Mouse (Mus musculus) E14TG2a.4 (cell line): ENCODE results near the gene Atg7.

Source experiments
- H3K27me3 ChIP-seq: 2 replicates; pipeline ENCODE4 v1.6.1; 2014; ENCODE audit warnings: low read length, control low read depth; ENCODE audit not compliant: insufficient read depth
- H3K36me3 ChIP-seq: 2 replicates; pipeline ENCODE4 v1.6.1; 2014; ENCODE audit warnings: low read length, control low read depth; ENCODE audit not compliant: insufficient read depth
- H3K4me1 ChIP-seq: replicated peaks from 2 replicates; pipeline ENCODE4 v1.6.1; 2014; ENCODE audit warnings: low read depth, low read length, control low read depth
- H3K4me3 ChIP-seq: replicated peaks from 2 replicates; pipeline ENCODE4 v1.5.1; 2014; ENCODE audit warnings: mild to moderate bottlenecking, low read length
- H3K9me3 ChIP-seq: 2 replicates; pipeline ENCODE4 v1.6.1; 2014; ENCODE audit warnings: low read length, control low read depth
- CTCF ChIP-seq: conservative IDR thresholded peaks from 2 replicates; pipeline ENCODE4 v1.5.1; 2014; ENCODE audit warnings: low read length
- NANOG ChIP-seq: IDR thresholded peaks from 2 replicates; pipeline ENCODE4 v1.6.1; 2014; ENCODE audit warnings: borderline replicate concordance, low read length, mixed read lengths
- POU5F1 ChIP-seq: IDR thresholded peaks from 2 replicates; pipeline ENCODE4 v1.6.1; 2014; ENCODE audit warnings: low read length, borderline replicate concordance

Atg7 gene

DNA sequence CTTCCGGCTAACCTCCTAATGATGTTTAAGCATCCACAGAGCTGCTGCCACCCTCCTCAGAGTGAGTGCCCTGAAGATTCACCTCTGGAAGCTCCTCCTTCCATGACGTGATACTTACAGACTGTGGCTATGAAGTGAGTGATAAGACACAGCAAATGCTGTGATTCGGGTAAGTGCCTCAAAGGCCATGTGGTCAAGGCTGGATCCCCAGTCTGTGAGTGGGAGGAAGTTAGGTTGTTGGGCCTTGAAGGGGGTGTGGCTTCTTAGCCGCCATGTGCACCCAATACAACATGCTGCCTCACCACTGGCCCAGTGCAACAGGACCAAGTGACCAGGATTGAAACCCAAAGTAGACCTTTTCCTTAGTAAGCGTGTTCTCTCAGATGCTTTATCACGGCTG lies 261.3 kb downstream of the Atg7 start:
- Histone ChIP-seq H3K9me3 (no peaks in the 10 kb centered on the region), H3K27me3 (0 out of 2 replicates have a peak, but pooled peaks cover 3% of the 10 kb centered on the region), H3K4me3 (no peak overlapping the region), H3K4me1 (peaks cover 25% of the 10 kb centered on the region), H3K36me3 (no peaks in the 10 kb centered on the region)
- TF ChIP-seq NANOG = no peak
- no peak for TF ChIP-seq POU5F1
- no peak for TF ChIP-seq CTCF

DNA sequence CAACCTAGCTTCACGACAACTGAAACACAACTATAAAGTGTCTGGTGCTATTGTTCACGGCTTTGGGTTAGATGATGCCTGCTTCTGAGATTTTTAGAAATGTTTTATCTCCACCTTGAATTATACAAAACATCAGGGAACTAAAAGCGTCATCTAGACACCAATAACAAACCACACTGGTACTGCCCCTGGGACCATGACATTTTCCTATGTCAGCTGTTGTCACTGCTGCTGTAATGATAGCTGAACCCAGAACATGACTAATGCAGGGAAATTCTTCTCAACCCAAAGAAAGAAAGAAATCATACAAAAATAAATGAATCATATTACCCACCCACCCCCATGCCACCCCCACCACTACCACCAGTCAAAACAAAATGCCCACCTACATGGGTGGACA lies 261.9 kb downstream of the Atg7 start:
- Histone ChIP-seq H3K4me1 (peaks cover 19% of the 10 kb centered on the region), H3K36me3 (no peaks in the 10 kb centered on the region), H3K9me3 (no peaks in the 10 kb centered on the region), H3K27me3 (0 out of 2 replicates have a peak, but pooled peaks cover 3% of the 10 kb centered on the region), H3K4me3 (no peak overlapping the region)
- TF ChIP-seq CTCF = no peak

DNA sequence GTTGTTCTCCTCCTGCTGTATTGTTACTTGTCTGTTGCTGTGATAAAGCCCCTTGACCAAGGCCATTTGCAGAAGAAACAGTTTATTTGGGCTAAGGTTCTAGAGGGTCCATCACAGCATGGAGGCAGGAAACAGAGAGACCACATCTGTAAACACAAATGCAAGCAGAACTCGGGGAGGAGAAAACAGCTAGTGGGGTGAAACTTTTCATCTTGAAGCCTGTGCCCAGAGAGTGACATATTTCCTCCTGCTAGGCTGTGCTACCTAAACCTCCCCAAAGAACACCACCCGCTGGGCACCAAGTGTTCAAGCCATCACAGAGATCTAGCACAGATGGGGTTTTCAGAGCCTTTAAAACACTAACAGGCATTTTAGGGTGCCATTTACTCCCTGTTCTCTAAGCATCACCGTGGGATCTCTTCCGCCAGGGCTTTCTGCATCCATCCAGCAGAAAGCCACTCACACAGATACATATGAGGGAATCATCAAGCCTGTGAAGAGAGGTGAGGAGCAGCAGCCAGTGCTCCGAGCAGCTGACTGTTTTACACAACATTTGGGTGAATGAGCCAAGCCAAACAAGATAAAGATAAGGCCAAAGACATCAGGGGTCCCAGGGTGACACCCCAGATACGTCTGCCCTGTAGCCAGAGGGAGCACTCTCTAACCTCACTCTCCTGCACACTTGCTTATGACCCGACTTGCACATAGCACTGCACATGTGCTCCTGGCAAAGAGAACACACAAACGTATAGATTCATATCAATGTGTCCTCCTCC lies 262.5 kb downstream of the Atg7 start:
- Histone ChIP-seq H3K36me3 (no peaks in the 10 kb centered on the region), H3K4me1 (peaks cover 13% of the 10 kb centered on the region), H3K27me3 (0 out of 2 replicates have a peak, but pooled peaks cover 3% of the 10 kb centered on the region), H3K4me3 (no peak overlapping the region), H3K9me3 (no peaks in the 10 kb centered on the region)
- TF ChIP-seq NANOG (no peak), CTCF (no peak), POU5F1 (no peak)

DNA sequence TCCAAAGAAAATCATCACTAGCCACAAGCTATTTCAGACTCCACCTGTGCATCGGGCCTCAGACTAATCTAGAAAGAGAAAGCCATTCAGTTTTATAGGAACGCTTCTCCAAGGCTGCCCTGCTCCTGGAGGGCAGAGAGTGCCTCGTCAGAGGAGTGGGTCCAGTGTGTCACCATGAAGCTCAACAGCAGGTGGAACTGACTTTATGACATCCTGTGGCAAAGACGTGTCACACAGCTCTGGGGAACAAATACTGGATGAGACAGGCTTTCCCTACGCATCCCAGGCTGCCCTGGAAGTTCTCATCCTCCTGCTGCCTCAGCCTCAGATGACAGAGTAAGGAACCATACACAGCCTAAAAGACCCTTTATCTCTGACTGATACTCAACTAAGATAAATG lies 263.3 kb downstream of the Atg7 start:
- H3K36me3 ChIP-seq = no peaks in the 10 kb centered on the region

DNA sequence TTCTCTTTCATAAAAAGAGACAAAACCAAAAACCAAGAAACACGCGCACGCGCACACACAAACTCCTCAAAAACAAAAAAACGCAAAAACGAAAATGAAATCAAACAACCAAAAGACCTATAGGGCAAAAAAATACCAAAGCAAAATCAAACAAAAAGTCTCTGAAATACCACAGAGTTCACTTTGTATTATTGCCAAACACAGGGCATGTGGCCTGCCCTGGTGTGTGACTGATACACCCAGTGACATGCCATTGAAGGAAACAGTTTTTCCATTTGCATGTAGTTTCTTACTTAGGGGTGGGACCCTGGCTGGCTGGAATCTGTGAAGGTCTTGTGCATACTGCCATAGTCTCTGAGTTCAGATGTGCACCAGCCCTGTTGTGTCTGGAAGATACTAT lies 264.6 kb downstream of the Atg7 start:
- no peak for TF ChIP-seq NANOG
- no peak for TF ChIP-seq POU5F1
- no peak for TF ChIP-seq CTCF
- H3K4me3 ChIP-seq = no peak overlapping the region
- H3K36me3 ChIP-seq = no peaks in the 10 kb centered on the region
- peaks cover 3% of the 10 kb centered on the region; the same call in 1 of the 2 replicates for H3K4me1 ChIP-seq
- H3K27me3 ChIP-seq = 0 out of 2 replicates have a peak, but pooled peaks cover 3% of the 10 kb centered on the region
- no peaks in the 10 kb centered on the region for H3K9me3 ChIP-seq

More for the DNA sequence above, 263.3 kb downstream of the Atg7 start:
- TF ChIP-seq CTCF (no peak), NANOG (no peak), POU5F1 (no peak)
- Histone ChIP-seq H3K4me3 (no peak overlapping the region), H3K9me3 (no peaks in the 10 kb centered on the region), H3K27me3 (0 out of 2 replicates have a peak, but pooled peaks cover 3% of the 10 kb centered on the region), H3K4me1 (peaks cover 9% of the 10 kb centered on the region)

DNA sequence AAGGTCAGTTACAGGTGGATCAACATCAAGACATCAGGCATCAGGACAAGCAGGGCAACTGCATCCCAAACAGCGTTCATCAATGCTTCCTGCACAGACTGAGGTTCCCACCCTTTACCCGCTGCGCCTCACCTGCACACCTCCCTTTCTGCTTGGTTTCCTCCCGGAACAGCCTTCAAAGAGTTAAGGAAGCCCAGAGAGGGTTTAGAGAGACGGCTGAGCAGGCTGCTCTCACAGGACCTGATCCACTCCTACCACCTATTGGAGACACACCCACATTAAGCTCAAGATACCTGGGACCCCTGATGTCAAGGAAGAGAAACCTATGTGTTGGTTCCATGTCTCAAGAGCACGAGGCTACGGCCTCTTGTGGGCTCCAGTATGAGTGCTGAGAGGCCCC lies 266.9 kb downstream of the Atg7 start:
- no peak overlapping the region for H3K4me3 ChIP-seq
- H3K27me3 ChIP-seq = no peaks in the 10 kb centered on the region
- no peaks in the 10 kb centered on the region for H3K36me3 ChIP-seq
- H3K4me1 ChIP-seq = peaks cover 22% of the 10 kb centered on the region
- TF ChIP-seq CTCF (no peak), POU5F1 (no peak)
- H3K9me3 ChIP-seq = no peaks in the 10 kb centered on the region
